Mouse (Mus musculus) liver, postnatal 0 days (tissue): Measurements from ENCODE around the gene Kcmf1. TPM values are rescaled to one million over a fixed set of nuclear protein-coding genes. Genes with fewer than 3 reads are reported as not detected.

Experiments
- ATAC-seq: fragments of 200-750 bp; cut with Nextera tagmentation; 2 replicates; pipeline ENCODE4 v1.8.0; 2017; ENCODE audit warnings: mild to moderate bottlenecking, moderate library complexity
- DNase-seq: peaks from one replicate; pipeline ENCODE4 v3.0.0-alpha.2; 2016
- H3K27ac ChIP-seq: fragments of 300-500 bp; sonication (generic); 2 replicates; pipeline ENCODE4 v1.5.1; 2014; ENCODE audit warnings: antibody characterized with exemption, moderate library complexity, mild to moderate bottlenecking, low read depth
- H3K27me3 ChIP-seq: fragments of 300-500 bp; sonication (generic); 2 replicates; pipeline ENCODE4 v1.6.1; 2014; ENCODE audit warnings: low read length, control low read depth, mixed read lengths; ENCODE audit not compliant: insufficient read depth
- H3K36me3 ChIP-seq: fragments of 300-500 bp; sonication (generic); replicated peaks from 2 replicates; pipeline ENCODE4 v1.6.1; 2014; ENCODE audit warnings: mild to moderate bottlenecking, control low read depth, low read length, moderate library complexity, mixed read lengths; ENCODE audit not compliant: insufficient read depth
- H3K4me1 ChIP-seq: fragments of 300-500 bp; sonication (generic); 2 replicates; pipeline ENCODE4 v1.6.1; 2014; ENCODE audit warnings: antibody characterized with exemption, mild to moderate bottlenecking, control low read depth; ENCODE audit not compliant: insufficient read depth
- H3K4me2 ChIP-seq: fragments of 300-500 bp; sonication (generic); 2 replicates; pipeline ENCODE4 v1.6.1; 2014; ENCODE audit warnings: low read depth, mild to moderate bottlenecking, low read length, moderate library complexity, mixed read lengths
- H3K4me3 ChIP-seq: fragments of 300-500 bp; sonication (generic); 2 replicates; pipeline ENCODE4 v1.5.1; 2014; ENCODE audit warnings: low read depth, low read length
- H3K9ac ChIP-seq: fragments of 300-500 bp; sonication (generic); replicated peaks from 2 replicates; pipeline ENCODE4 v1.6.1; 2014; ENCODE audit warnings: mild to moderate bottlenecking, moderate library complexity
- H3K9me3 ChIP-seq: fragments of 300-500 bp; sonication (generic); 2 replicates; pipeline ENCODE4 v1.6.1; 2016; ENCODE audit warnings: mild to moderate bottlenecking, control low read depth, low read length, mixed read lengths
- CTCF ChIP-seq: sonication (generic); IDR thresholded peaks from 2 replicates; pipeline ENCODE4 v1.5.1; 2016; ENCODE audit warnings: antibody characterized with exemption, low read depth
- EP300 ChIP-seq: IDR thresholded peaks from 2 replicates; pipeline ENCODE4 v1.6.1; 2016; ENCODE audit warnings: antibody characterized with exemption, low read depth, mild to moderate bottlenecking
- WGBS: fragments of 180-500 bp; shearing (Covaris S2); extraction: QIAGEN DNeasy Blood & Tissue Kit; methylation state at CpG from one replicate; pipeline ENCODE4 v1.1.7; 2014; ENCODE audit not compliant: insufficient replicate concordance; 5-methylcytosine and 5-hydroxymethylcytosine counted together
- polyA plus RNA-seq: library from polyadenylated mRNA; unstranded; fragments of >200 nt; fragmentation: Nextera tagmentation; extraction: Ambion mirVana; gene quantifications from 2 replicates; pipeline ENCODE4 v1.2.1, GENCODE M21; 2015

Gene Kcmf1
- polyA plus RNA-seq, 1 experiment from 2014 or later: 32.9 TPM

- 0 out of 2 replicates have a peak, but pooled peaks have one; percentile 31 for ATAC-seq
- Histone ChIP-seq H3K9me3 (no peaks in the 10 kb centered on the region), H3K36me3 (no peaks in the 10 kb centered on the region; the same call in 1 of the 2 replicates), H3K27me3 (no peaks in the 10 kb centered on the region), H3K4me1 (peaks cover 42% of the 10 kb centered on the region), H3K9ac (no peak overlapping the region), H3K4me3 (peak overlapping the region; percentile 1; the same call in 1 of the 2 replicates), H3K4me2 (peak overlapping the region; percentile 44), H3K27ac (no peak overlapping the region)
- WGBS: 8% methylated on average over 1 of the region's 1 CpGs
- no peak for TF ChIP-seq EP300
- TF ChIP-seq CTCF: no peak
- no peak for DNase-seq
Measured at GRCm38 (mm10) chr6:72881619-72881979, 18.2 kb downstream of the Kcmf1 start.

- Histone ChIP-seq H3K9me3 (no peaks in the 10 kb centered on the region), H3K27me3 (no peaks in the 10 kb centered on the region), H3K27ac (0 out of 2 replicates have a peak overlapping the region, but pooled peaks have one; percentile 44), H3K9ac (no peak overlapping the region), H3K4me1 (peaks cover 39% of the 10 kb centered on the region), H3K4me2 (peak overlapping the region; percentile 44), H3K36me3 (no peaks in the 10 kb centered on the region; the same call in 1 of the 2 replicates), H3K4me3 (peak overlapping the region; percentile 1; the same call in 1 of the 2 replicates)
- 33% methylated on average over 9 of the region's 9 CpGs for WGBS
- ATAC-seq (peak; percentile 72), DNase-seq (no peak)
- TF ChIP-seq EP300: no peak
- TF ChIP-seq CTCF: no peak
Measured at GRCm38 (mm10) chr6:72880913-72881618, 18.7 kb downstream of the Kcmf1 start.

- Histone ChIP-seq H3K27me3 (no peaks in the 10 kb centered on the region), H3K27ac (no peak overlapping the region), H3K4me2 (no peak overlapping the region), H3K36me3 (no peaks in the 10 kb centered on the region; the same call in 1 of the 2 replicates), H3K4me3 (no peak overlapping the region), H3K9me3 (no peaks in the 10 kb centered on the region), H3K4me1 (peaks cover 13% of the 10 kb centered on the region), H3K9ac (no peak overlapping the region)
- TF ChIP-seq CTCF: no peak
- TF ChIP-seq EP300: no peak
- DNase-seq (no peak), ATAC-seq (no peak)
- 56% methylated on average over 6 of the region's 6 CpGs for WGBS
Measured at GRCm38 (mm10) chr6:72876629-72877028, 23.1 kb downstream of the Kcmf1 start.

- Histone ChIP-seq H3K4me1 (peaks cover 25% of the 10 kb centered on the region), H3K4me3 (no peak overlapping the region), H3K9me3 (no peaks in the 10 kb centered on the region), H3K27ac (no peak overlapping the region), H3K36me3 (no peaks in the 10 kb centered on the region), H3K27me3 (no peaks in the 10 kb centered on the region), H3K4me2 (no peak overlapping the region), H3K9ac (no peak overlapping the region)
- no peak for TF ChIP-seq EP300
- TF ChIP-seq CTCF: no peak
- peak; percentile 26 for DNase-seq
- WGBS: 83% methylated on average over 3 of the region's 3 CpGs
- ATAC-seq: peak; percentile 66; the same call in 1 of the 2 replicates
Measured at GRCm38 (mm10) chr6:72873338-72873737, 26.4 kb downstream of the Kcmf1 start.

- no peak overlapping the region for H3K27ac ChIP-seq
- WGBS: 71% methylated on average over 1 of the region's 1 CpGs
- no peak overlapping the region for H3K9ac ChIP-seq
- no peak overlapping the region for H3K4me2 ChIP-seq
- no peak for ATAC-seq
- H3K4me1 ChIP-seq: peaks cover 25% of the 10 kb centered on the region
- no peak for DNase-seq
- no peaks in the 10 kb centered on the region for H3K9me3 ChIP-seq
- H3K27me3 ChIP-seq: no peaks in the 10 kb centered on the region
- no peak for TF ChIP-seq CTCF
- TF ChIP-seq EP300: no peak
- no peaks in the 10 kb centered on the region for H3K36me3 ChIP-seq
- no peak overlapping the region for H3K4me3 ChIP-seq
Measured at GRCm38 (mm10) chr6:72872276-72872675, 27.5 kb downstream of the Kcmf1 start.

GRCm38 (mm10) chr6:72869601-72870000, 30.2 kb downstream of the Kcmf1 start:
- Histone ChIP-seq H3K36me3 (no peaks in the 10 kb centered on the region), H3K4me2 (no peak overlapping the region), H3K27ac (0 out of 2 replicates have a peak overlapping the region, but pooled peaks have one; percentile 1), H3K9me3 (no peaks in the 10 kb centered on the region), H3K4me1 (peaks cover 25% of the 10 kb centered on the region), H3K27me3 (no peaks in the 10 kb centered on the region), H3K9ac (no peak overlapping the region), H3K4me3 (no peak overlapping the region)
- ATAC-seq: no peak
- 75% methylated on average over 8 of the region's 8 CpGs for WGBS
- TF ChIP-seq CTCF (no peak), EP300 (no peak)
- DNase-seq: no peak
